Mouse (Mus musculus): ENCODE data around the gene Dnm1. TPM values are rescaled to one million over a fixed set of nuclear protein-coding genes. Genes with fewer than 3 reads are reported as not detected.

The Dnm1 gene
- total RNA-seq, 2 experiments from 2014 or later, result 707 to 727 TPM

Small RNAs within 50 kb of the gene (microRNA-seq; reads per million reads assigned to microRNA genes)
- gene Gm23363 (not detected), gene Mir199b (2.3 reads per million)

Other genes with a start within 250 kb of the Dnm1 start
- gene Prrc2b, start 202.3 kb downstream of the Dnm1 start, total RNA-seq (2021), result 100 to 1,000 TPM; 274 to 285 TPM
- 10 to 100 TPM; 27.2 to 29.0 TPM for gene Pomt1, start 116.7 kb downstream of the Dnm1 start, total RNA-seq (2021)
- 10 to 100 TPM; 65.2 to 74.9 TPM for gene Uck1, start 93.2 kb downstream of the Dnm1 start, total RNA-seq (2021)
- 10 to 100 TPM; 73.6 to 78.6 TPM for gene Golga2, start 66.0 kb downstream of the Dnm1 start, total RNA-seq (2021)
- 100 to 1,000 TPM; 233 to 242 TPM for gene Swi5, start 65.3 kb downstream of the Dnm1 start, total RNA-seq (2021)
- 10 to 100 TPM; 65.2 to 75.1 TPM for gene Ciz1, start 1.0 kb downstream of the Dnm1 start, total RNA-seq (2021)
- gene 1110008P14Rik, start 28.6 kb upstream of the Dnm1 start, total RNA-seq (2021), result 100 to 1,000 TPM; 168 to 176 TPM
- gene Lcn2, start 34.9 kb upstream of the Dnm1 start, total RNA-seq (2021), result 1 to 10 TPM; 1.7 to 3.4 TPM
- 10 to 100 TPM; 46.5 to 46.9 TPM for gene Ptges2, start 42.6 kb upstream of the Dnm1 start, total RNA-seq (2021)
- 1 to 10 TPM; 3.3 to 3.7 TPM for gene Naif1, start 97.1 kb upstream of the Dnm1 start, total RNA-seq (2021)
- gene Slc25a25, start 98.1 kb upstream of the Dnm1 start, total RNA-seq (2021), result 10 to 100 TPM; 48.9 to 51.3 TPM
- gene Fam102a, start 182.0 kb upstream of the Dnm1 start, total RNA-seq (2021), result 10 to 100 TPM; 28.2 to 28.9 TPM
- 10 to 100 TPM; 83.9 to 86.8 TPM for gene Dpm2, start 217.5 kb upstream of the Dnm1 start, total RNA-seq (2021)
- gene Pip5kl1, start 221.5 kb upstream of the Dnm1 start, total RNA-seq (2021), result 10 to 100 TPM; 13.5 to 13.6 TPM
- 1 to 10 TPM in 1 of 2 experiments, under 1 TPM in 1; 0.81 to 1.2 TPM for gene 9430097D07Rik, start 222.3 kb upstream of the Dnm1 start, total RNA-seq (2021)
- 10 to 100 TPM; 32.3 to 32.6 TPM for gene St6galnac4, start 233.8 kb upstream of the Dnm1 start, total RNA-seq (2021)
- 100 to 1,000 TPM; 122 to 127 TPM for gene St6galnac6, start 246.4 kb upstream of the Dnm1 start, total RNA-seq (2021)